Mouse (Mus musculus) frontal cortex, postnatal 10 days (tissue): ENCODE results near the gene Pdcd1.
"Not testable (repeated sequence)": the region's sequence is repeated elsewhere in the genome, so short reads cannot be mapped to it uniquely, and the experiment has no call there.

ENCODE experiments used
- DNase-seq, 2 experiments: peaks; one replicate each; pipeline ENCODE4 v3.0.0; 2022; ENCODE audit warnings: low spot score in 2 of 2, mixed read lengths in 1 of 2

Pdcd1 gene

DNA sequence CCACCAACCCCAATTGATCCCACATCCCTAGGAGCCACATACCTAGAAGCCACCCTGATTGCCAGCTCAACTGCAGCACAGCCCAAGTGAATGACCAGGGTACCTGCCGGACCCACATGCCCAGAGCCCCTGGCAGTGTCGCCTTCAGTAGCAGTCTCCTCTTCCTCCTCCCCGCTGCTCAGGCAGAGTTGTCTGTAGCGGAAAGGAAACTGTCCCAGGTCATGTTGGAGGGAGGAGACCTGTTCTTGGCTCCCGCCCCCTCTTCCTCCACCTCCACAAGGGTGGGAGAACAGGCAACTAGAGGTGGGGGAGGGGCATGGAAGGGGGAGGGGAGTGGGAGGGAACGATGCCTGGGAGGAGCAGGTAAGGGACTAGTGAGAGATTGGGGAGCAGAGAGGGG is at the start of gene Pdcd1:
Gene Pdcd1 (minus strand): TSS at position 181 of the 400 bp plus-strand sequence.
- DNase-seq: no peak

DNA sequence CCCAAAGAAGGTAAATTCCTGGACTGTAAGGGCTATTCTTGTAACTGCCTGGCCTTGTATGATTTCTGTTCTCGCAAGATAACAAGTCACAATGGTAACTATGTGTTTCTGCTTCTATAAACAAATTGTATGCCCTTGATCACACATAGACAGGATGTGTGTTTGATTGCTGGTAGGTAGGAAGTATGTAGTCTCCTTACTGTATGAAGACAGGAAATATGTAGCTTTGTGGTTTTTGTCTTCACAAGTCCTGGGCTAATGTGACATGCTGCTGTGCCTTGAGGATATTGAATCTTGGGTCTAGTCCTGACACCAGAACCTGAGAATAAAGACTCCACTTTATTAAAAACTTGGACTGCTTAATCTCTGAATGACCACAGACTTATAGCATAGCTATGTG is 39.4 kb upstream of the Pdcd1 start:
- DNase-seq: no peak

DNA sequence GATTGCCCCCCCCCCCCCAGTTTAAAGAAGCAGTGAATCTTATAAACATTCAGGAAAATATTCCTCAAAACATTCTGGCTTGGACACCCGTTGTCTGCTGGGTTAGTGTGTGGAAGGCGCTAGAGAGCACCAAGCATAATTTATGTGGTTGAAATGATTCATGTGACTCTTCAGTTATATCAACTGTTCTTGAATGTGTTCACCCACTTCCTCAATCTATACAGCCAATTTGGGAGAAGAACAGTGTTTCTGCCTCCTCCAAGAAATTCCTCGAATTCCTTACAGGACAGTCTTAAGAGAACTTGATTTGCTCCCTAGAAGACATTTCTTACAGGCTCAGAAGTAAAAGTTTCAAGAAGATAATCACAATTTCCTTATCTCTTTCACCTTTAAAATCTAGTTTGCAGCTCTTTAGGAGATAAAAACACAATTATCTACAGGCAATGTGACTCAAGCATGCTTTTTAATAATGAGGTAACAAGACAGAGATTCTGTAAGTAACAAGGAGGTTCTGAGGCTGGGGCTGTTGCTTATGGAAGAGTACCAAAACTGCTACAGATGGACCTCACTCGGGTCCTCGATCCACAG is 34.1 kb upstream of the Pdcd1 start:
- DNase-seq: no peak

DNA sequence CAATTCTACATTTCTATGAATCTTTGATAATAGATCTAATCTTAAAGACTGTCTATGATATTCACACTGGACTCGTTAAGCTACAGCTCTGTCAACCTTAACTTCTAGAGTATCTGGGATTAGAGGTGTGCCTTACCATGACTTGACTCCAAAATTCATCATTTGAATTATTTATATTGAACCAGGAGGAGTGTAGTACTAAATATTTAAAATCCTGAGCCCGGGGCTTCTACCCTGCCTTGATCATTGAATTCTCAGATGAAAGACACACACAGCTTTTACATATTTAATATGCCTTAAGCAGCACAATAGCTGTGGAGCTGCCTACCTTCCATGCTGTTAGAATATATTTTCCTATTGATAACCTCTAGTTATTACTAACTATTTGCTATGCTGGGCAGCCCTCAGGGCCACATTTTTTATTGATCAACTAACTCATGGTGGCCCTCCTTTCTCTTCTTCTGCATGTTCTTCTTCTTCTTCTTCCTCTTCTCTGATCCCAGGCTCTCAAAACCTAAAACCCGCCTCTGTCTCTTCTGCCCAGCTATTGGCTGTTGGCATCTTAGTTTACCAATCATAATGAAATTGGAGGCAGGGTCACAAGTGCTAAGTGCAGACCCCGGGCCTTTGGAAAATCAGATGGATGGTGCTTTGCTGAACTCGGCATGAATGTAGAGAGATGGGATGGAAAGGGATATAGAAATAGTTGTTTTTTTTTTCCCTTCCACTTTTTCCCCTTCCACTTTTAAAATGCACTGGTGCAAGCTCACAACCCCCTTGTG is 33.2 kb upstream of the Pdcd1 start:
- no peak for DNase-seq

DNA sequence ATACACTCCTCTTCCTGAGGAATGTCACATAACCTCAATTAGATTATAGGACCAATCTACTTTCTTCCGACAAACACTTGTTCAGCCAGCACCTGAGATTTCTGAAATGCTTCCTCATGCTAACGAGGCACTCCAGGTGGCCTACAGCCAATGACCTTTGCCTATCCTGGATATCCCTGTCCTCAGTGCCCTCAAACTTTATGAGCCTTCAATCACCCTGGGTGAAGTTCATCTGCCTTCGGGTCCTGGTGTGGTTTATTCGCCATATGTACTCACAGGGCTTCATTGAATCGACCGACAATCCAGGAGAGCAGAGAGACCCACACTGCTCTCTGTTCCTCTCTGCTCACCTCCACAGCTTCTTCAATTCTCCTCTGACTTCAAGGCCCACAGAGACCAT is 29.4 kb upstream of the Pdcd1 start:
- no peak for DNase-seq

DNA sequence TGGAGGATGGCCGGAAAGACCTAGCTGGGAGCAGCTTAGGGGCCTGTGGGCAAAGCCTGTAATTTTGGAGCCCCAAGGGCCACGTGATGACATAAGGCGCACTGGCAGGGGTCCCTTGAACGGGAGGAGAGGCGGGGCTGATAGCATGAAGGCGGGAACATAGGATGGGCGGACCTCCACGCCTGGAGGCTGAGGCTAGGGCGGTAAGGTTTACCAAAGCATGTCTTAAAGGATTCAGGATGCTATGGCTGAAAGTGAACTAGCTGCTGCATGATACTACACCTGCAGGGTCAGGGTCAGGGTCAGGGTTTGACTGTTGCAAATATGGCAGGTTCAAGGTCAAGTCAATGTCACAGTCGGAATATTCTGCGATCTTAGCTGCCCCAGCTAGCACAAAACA is 28.8 kb upstream of the Pdcd1 start:
- no peak for DNase-seq

DNA sequence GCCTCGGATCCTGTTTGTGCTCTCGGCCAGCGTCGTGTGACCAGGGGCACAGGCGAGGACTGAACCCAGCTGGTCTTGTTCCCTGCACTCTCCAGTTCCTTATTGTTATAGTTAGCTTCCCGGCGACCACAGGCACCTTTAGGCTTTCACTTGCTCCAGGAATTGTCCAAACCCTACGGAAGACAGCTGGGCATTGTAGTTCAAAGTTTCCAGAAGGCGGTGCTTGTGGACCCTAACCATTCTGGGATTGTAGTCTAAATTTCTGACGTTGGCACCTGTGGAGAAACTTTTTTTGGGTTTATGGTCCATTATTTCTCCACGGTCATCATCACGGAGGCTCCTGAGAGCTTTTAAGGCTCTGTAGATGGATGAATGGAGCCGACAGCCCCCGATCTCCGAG is 28.4 kb upstream of the Pdcd1 start:
- no peak for DNase-seq

DNA sequence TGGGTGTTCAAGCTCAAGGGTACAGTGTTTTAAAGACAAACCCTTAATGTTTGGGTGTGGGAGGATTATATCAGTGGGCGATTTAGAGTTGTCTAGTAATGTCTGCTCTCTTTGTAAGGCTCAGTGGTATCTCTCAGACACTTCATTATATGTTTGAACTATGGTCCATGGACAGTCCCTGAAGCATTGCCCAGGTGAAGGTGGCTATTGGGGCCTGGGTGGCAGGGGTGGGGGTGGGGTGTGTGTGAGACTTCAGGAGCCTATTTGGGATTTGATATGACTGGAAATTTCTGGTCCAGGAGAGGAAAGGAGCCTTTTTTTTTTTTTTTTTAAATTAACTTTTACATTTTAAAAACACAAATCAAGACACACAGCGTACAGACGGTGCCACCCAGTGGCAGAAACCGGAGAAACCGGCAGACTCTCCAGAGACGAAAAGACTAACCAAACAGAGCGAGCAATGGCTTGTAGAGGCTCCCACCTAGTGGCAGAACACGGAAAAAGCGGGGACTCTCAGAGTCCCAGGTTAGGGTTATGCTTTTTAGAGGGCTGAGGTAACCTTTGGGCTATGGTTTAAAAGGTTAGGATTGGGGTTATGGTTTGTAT is 26.6 kb upstream of the Pdcd1 start:
- peak; percentile 76 to 90 for DNase-seq

DNA sequence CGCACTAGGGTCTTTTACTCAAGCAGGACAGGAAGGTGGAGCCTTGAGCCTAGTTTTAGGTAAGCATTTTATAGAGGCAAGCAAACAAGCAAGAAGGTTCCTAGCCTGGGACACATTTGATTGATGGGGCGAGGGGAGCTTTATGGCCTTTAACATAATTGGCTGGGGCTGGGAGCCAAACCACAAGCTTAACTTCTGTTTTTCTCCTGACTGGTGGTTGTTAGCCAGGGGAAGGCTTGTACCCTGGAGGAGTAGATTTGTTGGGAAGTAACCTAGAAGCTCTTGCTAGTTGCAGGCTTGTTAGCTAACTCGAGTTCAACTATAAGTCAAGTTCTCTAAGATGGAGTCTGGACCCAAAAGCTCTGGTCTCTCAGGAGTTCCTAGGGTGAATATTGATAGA is 26.0 kb upstream of the Pdcd1 start:
- no peak for DNase-seq

DNA sequence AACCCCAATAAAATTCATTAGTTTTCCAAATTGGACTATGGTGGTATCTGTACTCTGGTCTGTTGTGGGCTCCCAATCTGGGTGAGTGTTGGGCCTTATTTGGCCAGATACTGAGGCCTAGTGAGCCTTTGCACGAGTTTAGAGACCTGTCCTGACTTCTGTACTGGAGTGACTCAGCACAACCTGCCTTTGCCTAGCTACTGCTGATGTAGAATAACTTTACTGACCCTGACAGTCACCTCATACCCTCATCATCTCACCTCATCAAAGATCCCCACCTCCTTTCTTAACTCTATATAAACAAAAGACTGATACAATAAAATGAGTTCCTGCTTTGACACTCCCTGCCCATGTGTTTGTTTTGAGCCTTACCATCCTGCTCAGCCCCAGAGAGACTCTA is 24.3 kb upstream of the Pdcd1 start:
- no peak for DNase-seq

DNA sequence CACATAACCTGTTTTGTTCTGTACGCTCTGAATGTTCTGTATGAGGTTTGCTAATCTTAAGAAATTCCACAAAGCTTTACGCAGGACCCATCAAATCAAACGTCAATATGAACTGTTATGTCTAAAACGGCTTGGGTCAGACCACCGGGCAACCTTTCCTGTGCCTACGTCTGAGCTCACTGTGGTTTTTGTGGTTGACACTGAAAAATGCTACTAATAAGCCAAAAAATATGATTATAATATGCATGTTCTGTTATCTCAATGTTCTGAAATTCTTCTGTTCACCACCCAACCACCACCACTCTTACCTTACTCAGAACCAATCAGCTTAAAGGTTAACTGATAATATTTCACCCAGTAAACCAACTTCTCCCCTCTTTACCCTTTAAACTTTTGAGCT is 22.4 kb upstream of the Pdcd1 start:
- no peak for DNase-seq

DNA sequence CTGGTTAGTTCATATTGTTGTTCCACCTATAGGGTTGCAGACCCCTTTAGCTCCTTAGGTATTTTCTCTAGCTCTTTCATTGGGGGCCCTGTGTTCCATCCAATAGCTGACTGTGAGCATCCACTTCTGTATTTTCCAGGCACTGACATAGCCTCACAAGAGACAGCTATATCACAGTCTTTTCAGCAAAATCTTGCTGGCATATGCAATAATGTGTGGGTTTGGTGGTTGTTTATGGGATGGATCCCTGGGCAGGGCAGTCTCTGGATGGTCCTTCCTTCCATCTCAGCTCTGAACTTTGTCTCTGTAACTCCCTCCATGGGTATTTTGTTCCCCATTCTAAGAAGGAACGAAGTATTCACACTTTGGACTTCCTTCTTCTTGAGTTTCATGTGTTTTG is 5.9 kb upstream of the Pdcd1 start:
- DNase-seq: not testable (repeated sequence)

DNA sequence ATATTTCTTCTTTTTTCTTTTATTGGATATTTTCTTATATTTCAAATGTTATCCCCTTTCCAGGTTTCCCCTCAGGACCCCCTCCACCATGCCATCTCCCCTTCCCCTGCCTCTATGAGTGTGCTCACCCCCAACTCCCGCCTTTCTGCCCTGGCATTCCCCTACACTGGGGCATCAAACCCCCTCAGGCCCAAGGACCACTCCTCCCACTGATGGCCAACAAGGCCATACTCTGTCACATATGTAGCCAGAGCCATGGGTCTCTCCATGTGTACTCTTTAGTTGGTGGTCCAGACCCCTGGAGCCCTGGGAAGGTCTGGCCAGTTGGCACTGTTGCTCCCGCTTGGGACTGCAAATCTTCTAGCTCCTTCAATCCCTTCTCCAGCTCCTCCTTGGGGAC is 5.0 kb upstream of the Pdcd1 start:
- DNase-seq: no peak

DNA sequence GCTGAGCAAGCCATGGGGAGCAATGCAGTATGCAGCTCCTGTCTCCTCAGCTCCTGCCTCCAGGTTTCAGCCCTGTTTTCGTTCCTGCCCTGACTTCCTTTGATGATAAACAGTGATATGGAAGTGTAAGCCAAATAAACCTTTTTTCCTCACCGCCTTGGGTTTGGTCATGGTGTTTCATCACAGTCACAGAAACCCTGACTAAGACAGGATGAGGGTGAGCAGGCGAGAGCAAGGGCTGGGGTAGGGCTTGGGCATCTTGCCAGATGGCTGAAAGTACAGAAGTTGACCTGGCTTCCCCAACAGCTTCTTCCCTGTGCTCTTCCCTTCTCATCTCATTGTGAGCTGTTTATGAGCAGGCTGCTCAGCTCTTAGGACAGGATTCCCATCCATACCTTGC is 3.6 kb upstream of the Pdcd1 start:
- DNase-seq: no peak

DNA sequence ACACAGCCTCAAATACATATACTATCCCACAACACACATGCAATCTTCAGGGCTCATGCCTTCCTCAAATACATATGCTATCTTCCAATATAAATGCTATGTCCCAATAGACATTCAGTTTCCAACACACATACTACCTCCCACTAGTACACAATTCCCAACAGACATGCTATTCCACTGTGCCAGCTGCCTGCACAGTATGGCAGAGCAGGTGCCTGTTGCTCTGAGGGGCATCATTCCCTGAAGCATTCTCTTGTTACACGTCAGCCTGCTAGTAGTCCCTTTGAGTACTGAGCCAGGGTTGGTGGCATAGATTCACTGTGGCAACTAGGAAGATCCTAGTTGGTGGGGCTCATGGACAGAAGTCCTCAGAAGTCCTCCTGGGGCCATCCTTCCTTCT is 2.1 kb upstream of the Pdcd1 start:
- no peak for DNase-seq

DNA sequence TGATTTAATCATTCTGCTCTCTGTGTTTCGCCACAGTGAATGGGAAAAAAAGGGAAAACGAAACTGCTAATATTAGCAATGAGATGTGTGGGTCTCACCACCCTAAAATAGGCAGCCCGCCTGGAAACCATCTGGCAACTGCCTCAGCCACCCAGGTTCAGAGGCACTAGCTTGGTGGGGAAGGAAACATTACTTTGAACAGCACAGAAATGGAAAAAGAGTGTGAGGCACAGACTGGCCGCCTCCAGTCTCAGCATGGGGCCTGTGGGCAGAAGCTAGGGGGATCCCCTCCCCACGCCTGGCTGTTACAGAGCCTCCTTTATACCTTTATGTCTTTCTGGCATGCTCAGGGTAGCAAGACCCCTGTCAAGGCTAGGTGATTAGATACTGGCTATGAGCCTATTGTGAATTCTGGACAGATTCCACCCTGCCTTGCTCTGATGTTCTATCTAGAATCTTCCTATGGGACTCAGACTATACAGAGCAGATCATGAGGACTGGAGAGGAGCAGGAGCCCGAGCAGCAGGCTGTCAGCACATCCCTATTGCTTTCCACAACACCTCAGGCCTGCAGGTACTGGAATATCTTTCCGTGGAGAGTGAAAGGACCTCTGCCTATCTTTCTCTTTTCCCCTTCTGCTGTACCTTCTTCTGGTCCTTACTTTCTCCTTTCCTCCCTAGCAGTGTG is 1.3 kb upstream of the Pdcd1 start:
- peak; percentile 53 to 60 for DNase-seq

DNA sequence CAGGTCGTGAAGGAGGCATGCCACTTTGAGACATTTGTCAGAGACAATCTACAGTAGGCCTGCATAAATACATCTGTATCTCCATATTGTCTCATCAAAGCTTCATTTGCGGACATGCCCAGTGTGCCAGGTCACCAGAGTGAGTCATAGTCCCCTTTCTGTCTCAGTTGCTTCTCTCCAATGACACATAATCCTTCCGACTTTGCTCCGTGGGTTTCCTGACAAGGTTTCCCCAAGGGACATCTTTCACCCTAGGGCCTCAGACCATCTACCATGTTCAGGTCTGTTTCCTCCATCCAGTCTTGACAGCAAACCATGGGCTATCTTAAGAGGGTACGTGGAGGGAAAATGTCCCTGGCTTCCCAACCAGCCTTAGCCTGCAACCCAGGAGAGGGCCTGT is 1.2 kb downstream of the Pdcd1 start:
- no peak for DNase-seq

DNA sequence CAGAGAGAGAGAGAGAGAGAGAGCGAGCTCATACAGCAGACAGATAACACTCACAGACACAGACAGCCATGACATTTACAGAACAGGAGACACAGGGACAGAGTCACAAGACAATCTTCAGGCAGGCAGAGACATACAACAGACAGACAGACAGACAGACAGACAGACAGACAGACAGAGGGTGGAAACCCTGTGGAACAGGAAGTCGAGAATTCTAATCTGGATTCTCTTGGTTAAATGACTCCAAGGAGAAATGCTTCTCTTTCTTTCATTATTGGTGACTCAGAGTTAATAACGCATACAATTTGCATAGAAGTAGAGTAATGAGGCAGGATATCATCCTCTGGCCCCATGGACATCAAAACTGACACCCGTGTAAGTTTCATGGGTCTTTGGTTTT is 5.8 kb downstream of the Pdcd1 start:
- DNase-seq: no peak

DNA sequence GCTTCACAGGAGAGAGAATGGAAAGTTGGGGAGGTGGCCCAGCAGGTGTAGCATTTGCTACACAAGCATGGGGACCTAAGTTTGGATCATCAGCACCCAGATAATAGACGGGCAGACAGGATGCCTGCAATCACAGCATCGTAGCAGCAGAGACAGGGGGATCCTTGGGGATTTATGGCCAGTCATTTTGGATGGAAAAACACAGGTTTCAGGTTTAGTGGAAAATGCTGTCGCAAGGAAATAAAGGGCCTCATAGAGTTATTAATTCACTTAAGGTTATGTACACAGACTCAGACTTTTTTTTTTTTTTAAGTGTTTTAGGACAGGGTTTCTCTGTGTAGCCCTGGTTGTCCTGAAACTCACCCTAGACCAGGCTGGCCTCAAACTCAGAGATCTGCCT is 6.8 kb downstream of the Pdcd1 start:
- DNase-seq: no peak

DNA sequence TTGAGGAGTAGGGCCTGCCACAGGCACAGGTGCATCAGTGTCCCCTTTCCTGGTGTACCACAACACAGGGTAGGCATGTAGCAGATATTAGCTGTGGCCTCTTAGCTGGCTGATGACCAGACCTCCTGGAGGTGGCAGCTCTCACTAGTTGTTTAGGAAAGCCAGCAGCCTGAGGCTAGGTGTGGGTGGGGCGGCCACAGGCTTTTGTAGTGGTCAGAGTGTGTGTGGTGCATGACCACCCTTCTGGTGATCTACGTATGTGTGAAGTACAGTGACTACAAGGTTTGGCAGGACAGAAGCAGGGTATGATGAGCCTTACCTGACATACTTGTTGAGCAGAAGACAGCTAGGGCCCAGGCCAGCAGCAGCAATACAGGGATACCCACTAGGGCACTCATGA is 12.0 kb downstream of the Pdcd1 start:
- DNase-seq: no peak

DNA sequence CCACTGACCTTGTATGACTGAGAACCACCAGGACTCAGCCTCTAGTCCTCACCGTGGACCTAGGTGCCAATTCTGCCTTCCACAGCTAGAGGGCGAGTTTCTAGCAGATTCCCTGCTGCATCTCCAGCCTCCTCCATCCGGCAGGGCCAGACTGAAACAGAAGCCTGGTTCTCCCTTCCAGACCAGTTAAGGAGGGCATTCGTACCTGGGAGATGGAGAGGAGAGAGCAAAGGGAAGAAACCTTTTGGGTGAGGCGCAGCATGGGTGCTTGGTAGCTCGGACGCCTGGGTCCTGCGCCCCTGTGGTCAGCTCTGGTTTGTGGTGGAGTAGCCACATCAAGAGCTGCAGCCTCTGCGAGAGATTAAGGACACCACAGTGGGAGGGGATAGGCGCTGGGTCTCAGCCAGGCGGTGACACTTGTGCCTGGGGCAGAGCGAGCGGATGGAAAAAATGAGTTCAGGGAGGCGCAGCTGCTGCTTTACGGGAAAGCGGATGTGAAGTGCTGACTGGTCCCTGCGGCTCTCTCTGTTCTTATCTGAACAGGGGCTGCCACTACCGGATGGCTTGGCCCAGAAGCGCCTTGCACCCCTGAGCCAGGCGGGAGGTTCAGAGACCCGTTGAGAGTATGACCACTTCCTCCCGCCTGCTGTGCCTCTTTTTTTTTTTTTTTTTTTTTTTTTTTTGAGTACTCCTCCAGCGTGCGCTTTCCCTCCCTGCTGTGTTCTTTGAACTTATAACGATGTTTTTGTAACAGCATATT is 17.2 kb downstream of the Pdcd1 start:
- DNase-seq: peak; percentile 68 to 82

DNA sequence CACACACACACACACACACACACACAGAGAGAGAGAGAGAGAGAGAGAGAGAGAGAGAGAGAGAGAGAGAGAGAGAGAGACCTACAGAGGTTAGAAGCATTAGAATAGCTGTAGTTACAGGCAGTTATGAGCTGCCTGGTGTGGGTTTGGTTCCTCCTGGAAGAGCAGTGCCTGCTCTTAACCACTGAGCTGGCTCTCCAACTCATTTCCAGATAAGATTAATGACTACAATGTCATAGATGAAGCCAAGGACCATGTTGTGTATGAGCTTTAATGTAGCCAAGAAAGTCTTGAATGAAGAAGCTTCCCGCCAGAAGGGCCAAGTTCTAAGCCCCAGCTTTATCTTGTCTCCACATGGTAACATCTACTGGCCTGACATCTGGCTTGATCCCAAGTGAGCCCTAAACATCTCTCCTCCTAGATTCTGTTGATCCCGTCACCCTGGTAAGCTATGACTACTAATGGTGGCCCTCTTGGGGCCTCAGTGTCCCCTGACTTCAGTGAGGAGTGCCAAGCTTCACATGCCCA is 19.2 kb downstream of the Pdcd1 start:
- no peak for DNase-seq
